Mouse (Mus musculus) kidney, postnatal 10 days (tissue): Measurements from ENCODE around the gene Rasgef1a.

Source experiments
- DNase-seq: peaks from one replicate; pipeline ENCODE4 v3.0.0; 2021; ENCODE audit warnings: mixed read lengths

Gene Rasgef1a

GRCm38 (mm10) chr6:118076256-118076655 lies 65.0 kb downstream of the Rasgef1a start:
- no peak for DNase-seq

GRCm38 (mm10) chr6:118076748-118077147 lies 65.5 kb downstream of the Rasgef1a start:
- no peak for DNase-seq

GRCm38 (mm10) chr6:118077421-118077820 lies 66.2 kb downstream of the Rasgef1a start:
- no peak for DNase-seq

- no peak for DNase-seq
Observed at GRCm38 (mm10) chr6:118078751-118079150, 67.5 kb downstream of the Rasgef1a start.

- DNase-seq, result no peak
Observed at GRCm38 (mm10) chr6:118079292-118079691, 68.1 kb downstream of the Rasgef1a start.

- no peak for DNase-seq
Observed at GRCm38 (mm10) chr6:118079762-118080465, 68.7 kb downstream of the Rasgef1a start.

GRCm38 (mm10) chr6:118080711-118081110 lies 69.5 kb downstream of the Rasgef1a start:
- DNase-seq, result no peak

- no peak for DNase-seq
Observed at GRCm38 (mm10) chr6:118082384-118082783, 71.1 kb downstream of the Rasgef1a start.

GRCm38 (mm10) chr6:118083608-118084007 lies 72.4 kb downstream of the Rasgef1a start:
- peak; percentile 3 for DNase-seq

- no peak for DNase-seq
Observed at GRCm38 (mm10) chr6:118084596-118084995, 73.4 kb downstream of the Rasgef1a start.

GRCm38 (mm10) chr6:118087955-118088354 lies 76.7 kb downstream of the Rasgef1a start:
- DNase-seq, result peak; percentile 18

- DNase-seq, result peak; percentile 5
Observed at GRCm38 (mm10) chr6:118088750-118089440, 77.7 kb downstream of the Rasgef1a start.

- DNase-seq, result peak; percentile 6
Observed at GRCm38 (mm10) chr6:118090827-118091226, 79.6 kb downstream of the Rasgef1a start.

GRCm38 (mm10) chr6:118097765-118098365 lies 86.6 kb downstream of the Rasgef1a start:
- DNase-seq, result no peak

GRCm38 (mm10) chr6:118099311-118099802 lies 88.1 kb downstream of the Rasgef1a start:
- DNase-seq, result peak; percentile 48

- no peak for DNase-seq
Observed at GRCm38 (mm10) chr6:118111810-118112209, 100.6 kb downstream of the Rasgef1a start.

GRCm38 (mm10) chr6:118122767-118123166 lies 111.5 kb downstream of the Rasgef1a start:
- no peak for DNase-seq

GRCm38 (mm10) chr6:118126577-118126976 lies 115.3 kb downstream of the Rasgef1a start:
- no peak for DNase-seq

- DNase-seq, result no peak
Observed at GRCm38 (mm10) chr6:118127198-118127597, 116.0 kb downstream of the Rasgef1a start.

GRCm38 (mm10) chr6:118127827-118128487 lies 116.7 kb downstream of the Rasgef1a start:
- no peak for DNase-seq

- no peak for DNase-seq
Observed at GRCm38 (mm10) chr6:118130022-118130421, 118.8 kb downstream of the Rasgef1a start.

GRCm38 (mm10) chr6:118134461-118134860 lies 123.2 kb downstream of the Rasgef1a start:
- no peak for DNase-seq

- DNase-seq, result no peak
Observed at GRCm38 (mm10) chr6:118137148-118137547, 125.9 kb downstream of the Rasgef1a start.
